Mouse (Mus musculus): ENCODE results near the gene Iqcf3.

GRCm38 (mm10) chr9:106461026-106461415 is 100.4 kb downstream of the Iqcf3 start:
- TF ChIP-seq GATA1 (IDR thresholded peaks at IDR 0.05; ENCODE audit: low read length) (no peak), TAL1 (IDR thresholded peaks at IDR 0.05; ENCODE audit: low read length) (no peak)
